Mouse (Mus musculus) forebrain, embryonic 10.5 days (tissue): ENCODE results near the gene Pmpcb. TPM values are rescaled to one million over a fixed set of nuclear protein-coding genes. Genes with fewer than 3 reads are reported as not detected.

Experiments used
- DNase-seq: peaks from one replicate; pipeline ENCODE4 v3.0.0-alpha.2; 2017; ENCODE audit warnings: low spot score; ENCODE audit errors: extremely low spot score
- H3K27ac ChIP-seq: fragments of 300-500 bp; sonication (generic); 2 replicates; pipeline ENCODE4 v1.5.1; 2016; ENCODE audit warnings: mild to moderate bottlenecking
- H3K27me3 ChIP-seq: fragments of 300-500 bp; sonication (generic); 2 replicates; pipeline ENCODE4 v1.6.1; 2016; ENCODE audit warnings: mild to moderate bottlenecking; ENCODE audit not compliant: poor library complexity, severe bottlenecking
- H3K36me3 ChIP-seq: fragments of 300-500 bp; sonication (generic); replicated peaks from 2 replicates; pipeline ENCODE4 v1.6.1; 2016; ENCODE audit warnings: mild to moderate bottlenecking, moderate library complexity
- H3K4me1 ChIP-seq: fragments of 300-500 bp; sonication (generic); 2 replicates; pipeline ENCODE4 v1.6.1; 2016
- H3K4me3 ChIP-seq: fragments of 300-500 bp; sonication (generic); 2 replicates; pipeline ENCODE4 v1.5.1; 2016; ENCODE audit warnings: mild to moderate bottlenecking, moderate library complexity
- H3K9me3 ChIP-seq: fragments of 300-500 bp; sonication (generic); 2 replicates; pipeline ENCODE4 v1.6.1; 2016; ENCODE audit warnings: mild to moderate bottlenecking, moderate library complexity
- WGBS: fragments of 180-500 bp; shearing (Covaris S2); methylation state at CpG from one replicate; pipeline ENCODE4 v1.1.7; 2016; 5-methylcytosine and 5-hydroxymethylcytosine counted together
- polyA plus RNA-seq: library from polyadenylated mRNA; unstranded; fragments of >200 nt; fragmentation: Nextera tagmentation; extraction: Ambion mirVana; gene quantifications from 2 replicates; pipeline ENCODE4 v1.2.1, GENCODE M21; 2016

The Pmpcb gene
- polyA plus RNA-seq, 1 experiment from 2014 or later = 83.9 TPM

- Histone ChIP-seq H3K27me3 (no peaks in the 10 kb centered on the region), H3K9me3 (no peaks in the 10 kb centered on the region), H3K36me3 (peaks cover 47% of the 10 kb centered on the region), H3K4me1 (peaks cover 48% of the 10 kb centered on the region), H3K4me3 (peak overlapping the region; percentile 69), H3K27ac (peak overlapping the region; percentile 94)
- DNase-seq = peak; percentile 97
- WGBS = 2% methylated on average over 51 of the region's 51 CpGs
Observed at GRCm38 (mm10) chr5:21786258-21787185, 49.6 kb downstream of the Pmpcb start.

- H3K27ac ChIP-seq = peak overlapping the region; percentile 94
Observed at GRCm38 (mm10) chr5:21787186-21788105, 50.5 kb downstream of the Pmpcb start.

GRCm38 (mm10) chr5:21789061-21789460, 52.1 kb downstream of the Pmpcb start:
- Histone ChIP-seq H3K27ac (no peak overlapping the region), H3K4me3 (no peak overlapping the region), H3K9me3 (no peaks in the 10 kb centered on the region), H3K36me3 (peaks cover 39% of the 10 kb centered on the region), H3K4me1 (peaks cover 40% of the 10 kb centered on the region), H3K27me3 (no peaks in the 10 kb centered on the region)
- DNase-seq = no peak
- 84% methylated on average over 5 of the region's 5 CpGs for WGBS

More at GRCm38 (mm10) chr5:21787186-21788105, 50.5 kb downstream of the Pmpcb start:
- H3K27me3 ChIP-seq = no peaks in the 10 kb centered on the region
- no peaks in the 10 kb centered on the region for H3K9me3 ChIP-seq
- peaks cover 48% of the 10 kb centered on the region for H3K4me1 ChIP-seq
- peak overlapping the region; percentile 69 for H3K4me3 ChIP-seq
- DNase-seq = no peak
- H3K36me3 ChIP-seq = peaks cover 46% of the 10 kb centered on the region
- 42% methylated on average over 11 of the region's 11 CpGs for WGBS

- Histone ChIP-seq H3K4me3 (no peak overlapping the region), H3K4me1 (peaks cover 24% of the 10 kb centered on the region), H3K27me3 (no peaks in the 10 kb centered on the region), H3K27ac (no peak overlapping the region), H3K9me3 (no peaks in the 10 kb centered on the region), H3K36me3 (peaks cover 62% of the 10 kb centered on the region)
- DNase-seq = no peak
Observed at GRCm38 (mm10) chr5:21792166-21792565, 55.2 kb downstream of the Pmpcb start.

GRCm38 (mm10) chr5:21802907-21803306, 66.0 kb downstream of the Pmpcb start:
- no peak overlapping the region for H3K4me3 ChIP-seq
- no peak overlapping the region for H3K27ac ChIP-seq
- DNase-seq = no peak
- H3K9me3 ChIP-seq = no peaks in the 10 kb centered on the region
- H3K36me3 ChIP-seq = peaks cover 73% of the 10 kb centered on the region
- WGBS = 97% methylated on average over 9 of the region's 9 CpGs
- no peaks in the 10 kb centered on the region for H3K27me3 ChIP-seq
- H3K4me1 ChIP-seq = no peaks in the 10 kb centered on the region

- Histone ChIP-seq H3K27me3 (no peaks in the 10 kb centered on the region), H3K36me3 (peaks cover 66% of the 10 kb centered on the region), H3K4me3 (no peak overlapping the region), H3K27ac (no peak overlapping the region), H3K4me1 (no peaks in the 10 kb centered on the region), H3K9me3 (no peaks in the 10 kb centered on the region)
- DNase-seq = no peak
- 89% methylated on average over 12 of the region's 12 CpGs for WGBS
Observed at GRCm38 (mm10) chr5:21803691-21804188, 66.8 kb downstream of the Pmpcb start.

GRCm38 (mm10) chr5:21804837-21805236, 67.9 kb downstream of the Pmpcb start:
- peaks cover 55% of the 10 kb centered on the region for H3K36me3 ChIP-seq
- H3K9me3 ChIP-seq = no peaks in the 10 kb centered on the region
- 89% methylated on average over 4 of the region's 4 CpGs for WGBS

More at GRCm38 (mm10) chr5:21804837-21805236, 67.9 kb downstream of the Pmpcb start:
- no peak for DNase-seq
- no peaks in the 10 kb centered on the region for H3K4me1 ChIP-seq
- H3K27ac ChIP-seq = no peak overlapping the region
- no peaks in the 10 kb centered on the region for H3K27me3 ChIP-seq
- no peak overlapping the region for H3K4me3 ChIP-seq

Other genes with a start within 250 kb of the Pmpcb start
- gene Lrrc17, start 193.6 kb upstream of the Pmpcb start, polyA plus RNA-seq = 2.1 and 3.8 TPM in 2 replicates
- gene Fbxl13, start 91.5 kb upstream of the Pmpcb start, polyA plus RNA-seq = 0.12 and 0.20 TPM in 2 replicates
- gene Armc10, start 91.3 kb upstream of the Pmpcb start, polyA plus RNA-seq = 64.6 and 65.4 TPM in 2 replicates
- gene Napepld, start 35.7 kb upstream of the Pmpcb start, polyA plus RNA-seq = 10.7 TPM in 2 replicates
- 99.4 and 114 TPM in 2 replicates for gene Dnajc2, start 48.1 kb downstream of the Pmpcb start, polyA plus RNA-seq
- gene Psmc2, start 48.1 kb downstream of the Pmpcb start, polyA plus RNA-seq = 253 and 258 TPM in 2 replicates
- gene Slc26a5, start 128.5 kb downstream of the Pmpcb start, polyA plus RNA-seq = 0.10 and 0.32 TPM in 2 replicates